Mouse (Mus musculus): ENCODE results near the gene Plcxd2.

Plcxd2 gene

DNA sequence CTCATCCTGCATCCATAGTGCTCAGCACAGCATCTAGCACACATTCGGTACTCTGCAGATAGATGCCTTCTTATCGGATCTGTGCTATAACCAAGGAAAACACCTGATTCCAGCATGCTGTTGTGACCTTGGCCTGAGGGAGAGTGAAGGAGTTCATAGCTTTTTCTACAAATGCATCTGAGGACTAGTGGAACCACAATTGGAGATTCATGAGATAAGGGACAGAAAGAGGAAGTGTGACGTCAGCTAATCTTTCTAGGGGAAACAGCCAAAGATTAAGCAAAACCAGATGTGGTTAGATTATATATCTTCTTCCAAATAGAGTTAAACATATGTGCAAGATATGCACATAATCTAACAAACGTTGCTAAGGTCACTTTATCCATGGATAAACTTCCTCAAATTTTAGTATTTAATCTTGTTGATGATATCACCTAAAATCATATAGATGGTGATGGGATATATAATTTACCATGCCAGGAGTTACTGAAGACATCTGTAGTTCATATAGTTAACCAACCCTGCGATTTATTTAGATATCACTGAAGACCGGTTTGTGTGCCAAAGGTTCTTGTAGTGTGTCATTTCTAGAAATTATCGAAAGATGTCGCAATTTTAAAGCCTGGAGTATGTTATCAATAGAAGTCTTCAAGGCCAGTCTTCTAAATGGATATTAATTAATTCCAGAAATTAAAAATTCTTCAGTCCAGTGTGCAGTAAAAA is 67.7 kb downstream of the Plcxd2 start:
- no peak for DNase-seq (ENCODE audit: extremely low read depth, low read depth)

GRCm38 (mm10) chr16:45940701-45941100 is 69.3 kb downstream of the Plcxd2 start:
- no peak for DNase-seq (ENCODE audit: extremely low read depth, low read depth)

DNA sequence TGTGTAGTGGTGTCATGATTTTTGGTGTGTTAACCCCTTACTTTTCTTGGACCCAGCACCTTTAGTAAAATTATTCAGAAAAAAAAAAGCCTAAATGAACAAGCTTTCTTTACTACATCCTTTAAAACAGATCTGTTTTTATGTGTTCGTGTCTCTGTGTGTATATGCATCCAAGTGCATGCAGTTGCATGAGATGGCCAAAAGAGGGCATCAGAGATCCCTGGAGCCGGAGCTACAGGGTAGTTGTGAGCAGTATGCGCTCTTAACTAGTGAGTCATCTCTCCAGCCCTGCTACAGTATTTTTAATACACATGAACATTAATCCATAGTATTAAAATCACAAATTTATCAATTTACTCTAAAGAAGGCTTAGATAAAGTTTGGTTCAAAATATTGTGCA is 70.6 kb downstream of the Plcxd2 start:
- DNase-seq (ENCODE audit: extremely low read depth, low read depth), result no peak

- no peak for DNase-seq (ENCODE audit: extremely low read depth, low read depth)
Observed at GRCm38 (mm10) chr16:45937381-45937780, 72.6 kb downstream of the Plcxd2 start.

- no peak for DNase-seq (ENCODE audit: extremely low read depth, low read depth)
Observed at GRCm38 (mm10) chr16:45936521-45936920, 73.5 kb downstream of the Plcxd2 start.

DNA sequence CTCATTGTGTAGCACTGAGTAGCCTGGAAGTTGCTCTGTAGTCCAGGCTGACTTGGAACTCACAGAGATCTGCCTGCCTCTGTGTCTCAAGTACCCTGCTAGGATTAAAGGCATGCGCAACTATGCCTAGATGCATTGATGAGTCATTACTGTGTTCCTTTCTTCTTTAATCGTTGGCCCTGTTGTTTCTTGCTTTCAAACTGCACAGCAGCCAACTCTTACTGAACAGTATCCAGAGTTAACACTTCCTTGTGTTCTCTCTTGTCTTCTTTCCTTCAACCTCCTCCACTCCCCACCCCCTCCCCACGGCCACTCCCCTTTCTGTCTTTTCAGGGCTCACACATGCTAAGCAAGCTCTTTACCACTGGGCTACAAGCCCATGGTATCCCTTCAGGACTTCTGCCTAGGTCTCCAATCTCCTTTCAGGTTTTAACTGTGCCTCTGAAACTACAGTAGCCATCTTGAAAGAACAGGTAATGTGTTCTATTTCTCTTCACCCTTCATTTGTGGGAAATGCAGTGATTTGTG is 74.0 kb downstream of the Plcxd2 start:
- no peak for DNase-seq (ENCODE audit: extremely low read depth, low read depth)

DNA sequence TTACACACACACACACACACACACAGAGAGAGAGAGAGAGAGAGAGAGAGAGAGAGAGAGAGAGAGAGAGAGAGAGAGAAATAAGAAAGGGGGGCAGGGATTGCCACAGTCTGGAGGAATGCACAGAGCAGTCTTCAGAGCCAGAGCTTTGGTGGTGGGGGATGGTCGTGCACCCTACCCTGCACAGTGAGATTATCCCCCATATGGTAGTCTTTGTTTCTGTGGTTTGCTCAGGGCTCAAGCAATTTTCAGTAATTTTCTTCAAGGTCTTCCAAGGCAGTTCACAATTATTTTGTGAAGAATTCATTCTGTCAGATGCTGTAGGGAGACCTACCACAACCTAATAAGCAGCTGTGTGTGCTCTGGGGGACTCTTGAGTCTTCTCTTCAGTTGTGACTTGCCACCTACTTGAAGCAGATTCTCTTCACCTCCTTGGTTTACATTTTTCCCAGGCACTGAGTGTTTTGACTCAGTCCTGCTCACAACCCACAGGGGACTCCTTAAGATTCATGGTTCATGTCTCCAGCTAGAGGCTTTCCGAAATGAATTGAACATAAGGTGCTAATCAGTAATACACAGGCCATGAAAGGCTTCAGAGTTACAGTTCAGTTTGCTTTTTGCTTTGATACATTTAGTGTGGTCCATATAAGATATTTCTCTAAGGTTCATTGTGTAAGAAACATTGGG is 75.2 kb downstream of the Plcxd2 start:
- no peak for DNase-seq (ENCODE audit: extremely low read depth, low read depth)

DNA sequence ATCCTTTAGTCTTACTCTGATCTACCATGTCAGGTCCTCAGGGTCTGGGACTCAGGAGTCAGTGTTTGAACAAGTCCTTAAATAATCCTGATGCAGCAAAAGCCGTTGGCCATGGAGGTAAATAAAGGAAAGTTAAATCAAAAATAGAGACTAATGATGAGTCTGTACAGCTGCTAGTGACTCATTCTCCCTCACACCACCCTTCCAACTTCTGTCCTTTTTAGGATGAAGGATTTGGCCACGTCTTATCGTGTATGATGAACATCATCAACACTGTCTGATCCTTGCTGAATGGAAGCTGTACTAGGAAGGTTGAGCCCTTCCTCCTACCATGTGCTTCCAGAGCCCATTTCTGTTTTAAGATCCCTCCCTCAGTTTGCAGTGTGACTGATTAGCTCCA is 79.7 kb downstream of the Plcxd2 start:
- DNase-seq (ENCODE audit: extremely low read depth, low read depth), result no peak

GRCm38 (mm10) chr16:45928090-45928489 is 81.9 kb downstream of the Plcxd2 start:
- no peak for DNase-seq (ENCODE audit: extremely low read depth, low read depth)

DNA sequence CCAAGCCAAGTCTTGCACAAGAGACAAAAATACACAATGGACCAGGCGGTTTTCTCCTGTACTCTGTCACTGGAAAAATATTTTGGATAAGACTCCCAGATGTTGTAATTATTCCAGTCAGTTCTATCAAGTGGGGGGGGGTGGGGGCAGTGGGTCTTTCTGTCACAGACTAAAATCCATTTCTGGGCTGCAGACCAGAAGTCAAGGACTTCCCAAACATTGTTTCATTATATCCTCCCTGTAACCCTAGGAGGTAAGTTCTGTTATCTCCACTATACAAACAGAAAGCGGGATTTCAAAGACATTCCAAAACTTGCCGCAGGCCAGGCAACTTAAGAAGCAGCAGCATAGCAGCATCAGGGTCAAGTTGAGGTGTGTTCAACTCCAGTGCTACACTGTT is 82.4 kb downstream of the Plcxd2 start:
- DNase-seq (ENCODE audit: extremely low read depth, low read depth), result no peak

DNA sequence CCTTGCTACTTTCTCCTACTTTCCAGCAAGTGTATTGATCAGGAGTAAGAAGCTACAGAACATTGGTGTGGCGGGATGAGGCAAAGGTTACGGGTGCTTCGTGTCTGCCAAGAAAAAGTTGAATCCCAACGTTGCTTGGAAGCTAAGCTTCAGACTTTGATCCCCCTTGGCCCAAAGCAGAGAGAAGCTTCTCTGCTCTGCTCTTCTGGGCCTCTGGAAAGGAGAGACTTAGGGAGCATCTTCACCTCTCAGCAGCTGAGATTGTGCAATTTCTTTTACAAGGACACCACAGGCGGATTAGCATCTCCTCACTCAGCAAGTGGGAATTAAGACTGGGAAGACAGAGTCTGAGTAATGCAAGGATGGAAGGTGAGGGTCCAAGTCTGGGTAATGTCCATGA is 83.1 kb downstream of the Plcxd2 start:
- DNase-seq (ENCODE audit: extremely low read depth, low read depth), result no peak

- DNase-seq (ENCODE audit: extremely low read depth, low read depth), result no peak
Observed at GRCm38 (mm10) chr16:45923731-45924424, 86.1 kb downstream of the Plcxd2 start.

GRCm38 (mm10) chr16:45922546-45923229 is 87.3 kb downstream of the Plcxd2 start:
- DNase-seq (ENCODE audit: extremely low read depth, low read depth), result no peak

- DNase-seq (ENCODE audit: extremely low read depth, low read depth), result no peak
Observed at GRCm38 (mm10) chr16:45919572-45919971, 90.4 kb downstream of the Plcxd2 start.

Data from MEL-GATA-1-ER (cell line).